Mouse (Mus musculus) embryo, embryonic 11.5 days (tissue): ENCODE results near the gene Arhgef9.
A peak's percentile ranks its signal among the peaks of the same experiment; 100 is the strongest.

Experiments
- DNase-seq: peaks from one replicate; pipeline ENCODE4 v3.0.0-alpha.2; 2012; ENCODE audit warnings: low read depth, low spot score

Gene Arhgef9

DNA sequence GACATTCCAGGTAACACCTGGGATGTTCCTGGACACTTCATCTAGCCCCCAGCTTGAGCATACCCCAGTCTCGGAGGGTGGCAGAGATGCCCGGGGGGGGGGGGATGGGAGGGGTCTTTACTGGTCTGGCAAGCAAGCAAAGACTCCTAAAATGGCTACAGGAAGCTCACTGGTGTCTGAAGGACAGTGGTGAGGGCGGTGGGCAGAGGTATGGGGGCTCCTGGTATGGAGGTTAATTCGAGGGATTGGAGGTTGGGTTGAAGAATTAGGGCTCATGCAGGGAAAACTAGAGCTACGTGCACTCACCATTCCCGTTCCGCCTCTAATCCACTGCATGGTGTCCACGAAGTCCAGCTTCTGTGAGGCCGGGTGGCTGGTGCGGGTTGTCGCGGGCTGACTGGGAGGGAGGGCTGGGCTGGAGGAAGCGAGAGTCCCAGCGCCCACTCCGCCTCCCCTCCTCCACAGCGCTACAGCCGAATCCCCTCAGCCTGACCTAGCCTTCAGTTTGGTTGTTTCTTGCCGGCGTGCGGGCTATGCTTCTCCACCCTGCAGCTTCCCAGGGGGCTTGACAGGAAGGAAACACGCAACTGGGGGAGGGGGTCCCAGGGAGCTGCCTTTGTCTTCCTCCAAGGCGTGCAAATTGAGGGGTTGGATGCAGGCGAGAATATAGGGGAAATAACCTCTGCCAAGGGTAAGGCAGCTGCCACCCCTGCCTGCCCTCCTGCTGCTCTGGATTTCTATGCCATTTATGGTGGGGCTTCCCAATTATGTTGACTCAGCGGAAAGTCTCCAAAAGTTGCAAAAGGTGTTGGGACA is at the start of gene Arhgef9:
Arhgef9 (minus strand) TSS at position 753 of the 816 bp plus-strand sequence.
- peak; percentile 22 for DNase-seq

DNA sequence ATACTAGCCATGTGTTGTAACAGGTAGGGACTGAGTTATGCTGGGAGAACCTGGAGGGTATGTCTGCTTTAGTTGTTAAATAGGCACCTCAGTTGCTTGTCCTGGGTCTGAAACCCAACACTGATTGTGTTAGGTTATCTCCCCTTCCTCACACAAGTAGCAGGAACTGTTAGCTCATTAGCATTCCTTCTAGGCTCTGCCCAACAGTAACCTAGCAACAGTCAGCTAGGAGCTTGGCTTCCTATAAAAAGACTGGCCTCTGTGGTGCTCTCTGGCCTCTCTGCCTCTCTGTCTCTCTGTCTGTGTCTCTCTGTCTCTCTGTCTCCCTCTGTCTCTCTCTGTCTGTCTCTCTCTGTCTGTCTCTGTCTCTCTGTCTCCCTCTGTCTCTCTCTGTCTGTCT is 42.2 kb upstream of the Arhgef9 start:
- no peak for DNase-seq

DNA sequence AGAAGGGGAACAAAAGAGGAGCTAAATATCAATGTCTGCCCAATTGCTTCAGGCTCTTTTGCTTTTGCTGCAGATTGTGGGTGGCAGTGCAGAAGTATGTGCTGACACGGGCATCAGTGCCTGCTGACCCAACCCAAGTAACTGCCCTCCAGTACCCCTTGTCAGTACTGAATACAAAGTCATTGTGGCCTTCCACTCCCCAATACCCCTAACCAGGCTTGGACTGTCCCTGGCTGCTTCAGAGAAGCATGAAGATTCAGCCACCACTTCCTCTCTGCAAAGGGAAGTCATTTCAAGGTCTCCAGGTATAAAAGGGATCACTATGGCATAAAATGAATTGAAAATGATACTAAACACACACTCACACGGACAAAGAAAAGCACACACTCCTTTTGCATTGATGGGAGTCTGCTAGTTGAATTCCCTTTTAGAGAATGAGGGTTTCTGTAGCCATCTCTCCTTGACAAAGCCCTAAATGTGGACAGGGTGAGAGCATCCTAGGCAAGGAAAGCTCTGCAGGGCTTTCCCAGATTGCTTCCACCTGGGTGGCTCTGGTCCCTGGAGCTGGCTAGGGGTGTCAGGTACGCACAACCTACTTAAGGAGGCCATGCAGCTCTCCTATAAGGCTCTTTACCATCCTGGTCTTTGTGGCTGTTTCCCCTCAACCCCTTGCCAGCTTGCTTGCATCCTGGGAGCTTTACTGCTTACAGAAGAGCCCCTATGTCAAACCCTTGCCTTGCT is 1.1 kb downstream of the Arhgef9 start:
- no peak for DNase-seq

DNA sequence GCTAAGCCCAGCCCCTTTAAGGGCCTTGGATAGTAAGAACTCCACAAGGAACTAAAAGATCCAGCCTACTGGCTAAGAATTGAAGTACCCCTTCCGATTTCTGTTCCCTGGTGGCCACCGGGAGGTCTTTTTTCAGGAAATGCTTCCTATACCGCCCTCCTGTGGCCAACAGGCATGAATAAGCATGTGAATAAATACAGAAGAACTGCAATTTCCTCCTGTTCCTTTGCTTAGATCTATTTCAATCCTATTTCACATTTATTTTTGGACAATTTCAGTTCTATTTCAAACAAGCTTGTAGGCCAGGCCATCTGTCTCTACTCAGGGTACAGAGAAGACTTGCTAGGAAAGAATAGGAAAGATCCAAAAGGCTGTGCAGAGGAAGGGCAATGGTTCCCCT is 20.7 kb downstream of the Arhgef9 start:
- no peak for DNase-seq

DNA sequence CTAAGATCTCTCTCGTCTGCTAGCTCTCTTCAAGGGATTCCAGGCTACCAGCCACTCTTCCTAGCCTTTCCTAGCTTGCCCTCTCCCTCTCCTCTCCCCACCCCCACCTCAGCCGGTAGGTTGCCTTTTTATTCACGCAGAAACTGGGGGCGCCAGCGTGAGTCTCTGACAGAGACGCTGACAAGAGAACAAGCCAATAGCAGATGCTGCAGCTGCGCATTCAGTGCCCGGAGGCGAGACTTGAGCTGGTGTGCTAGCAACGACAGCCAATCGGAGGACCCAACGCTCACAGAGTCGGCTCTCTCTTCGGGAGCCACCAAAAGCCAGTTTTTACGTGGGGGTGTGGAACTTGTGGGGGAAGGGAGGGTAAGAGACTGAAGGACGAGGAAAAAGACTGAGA is 30.3 kb downstream of the Arhgef9 start:
- DNase-seq = peak; percentile 74

DNA sequence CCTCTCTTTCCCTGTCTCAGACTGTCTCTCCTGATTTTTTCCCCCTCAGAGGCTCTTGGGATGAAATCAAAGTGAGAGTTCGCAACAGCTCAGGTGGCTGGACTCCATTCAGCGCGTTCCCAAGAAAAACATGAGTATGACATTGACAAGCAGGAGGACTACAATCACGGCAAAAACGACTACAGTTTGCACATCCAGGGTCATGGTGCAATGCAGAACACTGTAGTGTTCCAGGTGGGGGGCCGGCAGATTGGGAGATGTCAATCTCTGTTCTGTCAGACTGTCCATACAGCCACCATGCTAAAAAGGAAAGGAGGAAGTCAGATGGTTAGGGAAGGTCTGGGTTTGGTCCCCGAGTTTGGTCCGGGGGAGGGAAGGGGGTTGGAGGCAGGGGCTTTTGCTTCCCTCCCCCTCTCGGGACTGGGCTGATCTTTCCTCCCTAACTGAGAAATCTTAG is 31.0 kb downstream of the Arhgef9 start:
- no peak for DNase-seq

DNA sequence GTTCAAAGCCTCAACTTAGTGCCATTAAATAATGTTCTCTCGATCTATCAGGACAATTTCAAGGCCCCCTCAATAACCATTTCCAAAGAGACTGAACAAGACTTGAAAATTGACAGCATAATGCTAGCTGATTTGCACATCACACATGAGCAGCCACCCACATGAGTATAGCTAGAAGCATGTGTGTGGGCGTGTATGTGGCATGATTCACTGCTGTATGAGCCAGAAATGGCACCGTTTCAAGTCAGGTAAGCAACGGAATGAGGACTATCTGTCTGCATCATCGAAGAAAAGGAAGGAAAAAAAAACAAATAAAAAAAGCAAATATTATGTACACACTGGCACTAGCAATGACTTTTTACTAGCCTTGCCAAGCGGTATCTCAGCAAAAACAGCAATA is 32.5 kb downstream of the Arhgef9 start:
- no peak for DNase-seq

DNA sequence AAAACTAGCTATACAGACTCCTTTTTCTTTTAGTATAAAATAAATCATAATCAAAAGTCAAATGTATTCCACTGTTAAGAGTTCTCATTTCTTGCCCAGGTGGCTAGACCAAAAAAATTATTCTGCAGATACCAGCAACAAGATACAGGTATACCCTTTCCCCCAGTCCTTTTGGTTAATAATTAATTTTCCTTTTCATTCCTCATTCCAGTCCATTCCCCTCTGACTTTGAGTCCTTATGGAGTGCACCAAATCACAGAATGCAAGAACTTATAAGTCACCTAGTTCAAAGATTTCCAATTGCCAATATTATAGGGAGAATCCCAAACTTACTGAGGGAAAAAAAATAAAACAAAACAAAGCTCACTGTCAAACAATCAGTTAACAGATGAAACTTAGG is 33.2 kb downstream of the Arhgef9 start:
- no peak for DNase-seq

DNA sequence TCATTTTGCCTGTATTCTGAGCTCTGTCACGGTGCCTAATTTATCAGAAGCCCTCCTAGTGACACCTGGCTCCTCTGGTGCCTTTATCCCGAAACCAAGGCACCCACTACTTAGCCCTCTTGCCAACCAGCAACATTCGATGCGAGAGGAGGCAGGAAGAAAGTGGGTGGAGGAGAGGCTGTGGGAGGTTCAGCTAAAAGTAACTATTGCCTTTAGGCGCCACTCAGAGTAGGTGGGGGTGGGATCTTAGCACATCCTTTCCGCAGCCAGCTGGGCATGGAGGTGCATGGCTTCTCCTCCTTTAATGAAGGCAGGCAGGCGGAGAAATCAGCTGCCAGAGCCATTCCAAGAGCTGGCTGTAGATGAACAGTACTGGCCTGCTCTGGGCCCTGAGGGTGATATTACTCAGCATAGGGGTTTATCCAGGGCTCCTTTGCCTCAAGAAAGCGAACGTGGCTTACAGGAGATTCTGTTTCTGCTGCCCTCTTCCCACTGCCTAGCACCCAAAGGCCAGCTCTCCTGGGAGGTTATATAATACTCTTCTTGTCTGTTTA is 39.7 kb downstream of the Arhgef9 start:
- DNase-seq = no peak

DNA sequence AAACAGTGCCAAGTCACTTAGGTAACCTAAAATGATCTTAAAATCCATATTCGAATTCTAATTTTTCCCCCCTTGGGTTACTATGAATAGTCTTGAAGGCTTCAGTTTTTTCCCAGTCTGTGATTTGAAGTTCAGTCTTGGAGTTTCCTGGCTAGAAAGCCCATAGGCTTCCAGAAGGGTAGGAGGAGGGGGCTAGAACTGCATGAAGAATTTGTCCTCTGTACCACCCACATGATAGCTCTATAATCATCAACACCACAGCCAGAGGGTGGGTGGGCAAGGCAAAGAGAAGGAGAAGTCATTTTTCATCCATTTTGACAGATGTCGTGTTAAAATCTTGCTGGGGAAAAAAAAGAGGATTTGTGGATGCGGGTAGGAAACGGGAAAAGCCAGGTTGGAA is 58.0 kb downstream of the Arhgef9 start:
- DNase-seq = no peak

DNA sequence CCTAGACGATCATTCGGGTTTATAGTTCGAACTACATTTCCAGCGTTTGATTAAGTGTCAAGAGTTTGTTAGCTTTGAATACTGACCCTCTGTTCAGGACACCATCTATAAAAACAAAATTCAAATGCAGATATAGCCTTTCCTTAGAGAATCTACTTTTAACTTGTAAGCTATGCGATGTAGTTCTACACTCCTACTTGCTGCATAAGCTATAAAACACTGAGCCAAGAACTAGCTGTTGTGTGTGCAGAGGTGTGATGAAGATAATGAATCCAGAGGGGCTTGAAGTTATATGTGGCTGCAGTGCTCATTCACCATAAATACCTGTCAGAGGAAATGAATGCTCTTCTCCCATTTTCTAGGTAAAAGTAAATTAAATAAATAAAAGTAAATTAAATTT is 63.2 kb downstream of the Arhgef9 start:
- no peak for DNase-seq

DNA sequence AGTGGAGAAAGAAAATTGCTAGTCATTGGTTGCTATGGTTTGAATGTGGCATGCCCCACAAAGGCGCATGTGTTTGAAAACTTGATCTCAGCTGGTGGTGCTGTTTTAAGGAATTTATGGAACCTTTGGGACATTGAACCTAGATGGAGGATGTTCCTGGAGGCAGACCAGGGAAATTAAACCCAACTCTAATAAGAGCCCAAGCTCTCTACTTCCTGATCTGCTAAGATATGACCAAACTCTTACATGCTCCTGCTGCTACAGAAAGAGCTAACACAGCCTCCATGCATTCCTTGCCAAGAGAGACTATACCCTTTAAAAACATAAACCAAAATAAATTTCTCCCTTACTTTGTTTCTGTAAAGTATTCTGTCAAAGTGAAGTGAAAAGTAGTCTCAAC is 63.7 kb downstream of the Arhgef9 start:
- DNase-seq = no peak

DNA sequence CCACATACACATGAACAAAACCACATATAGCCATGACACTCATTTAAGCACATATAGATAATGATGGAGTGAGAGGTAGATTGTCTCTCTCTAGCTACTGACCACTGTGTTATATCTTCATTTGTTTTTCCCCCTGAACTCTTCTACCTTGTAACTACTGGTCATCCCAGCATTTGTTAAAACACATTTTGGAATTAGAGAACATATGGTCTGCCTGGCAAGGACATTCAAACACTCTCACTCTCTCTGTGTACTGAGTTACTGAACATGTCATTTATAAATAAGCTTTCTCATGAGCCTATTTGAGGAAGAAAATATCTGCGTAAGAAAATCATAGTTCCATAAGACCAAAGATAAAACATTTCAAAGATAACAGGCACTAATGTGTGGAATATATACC is 64.9 kb downstream of the Arhgef9 start:
- DNase-seq = no peak

DNA sequence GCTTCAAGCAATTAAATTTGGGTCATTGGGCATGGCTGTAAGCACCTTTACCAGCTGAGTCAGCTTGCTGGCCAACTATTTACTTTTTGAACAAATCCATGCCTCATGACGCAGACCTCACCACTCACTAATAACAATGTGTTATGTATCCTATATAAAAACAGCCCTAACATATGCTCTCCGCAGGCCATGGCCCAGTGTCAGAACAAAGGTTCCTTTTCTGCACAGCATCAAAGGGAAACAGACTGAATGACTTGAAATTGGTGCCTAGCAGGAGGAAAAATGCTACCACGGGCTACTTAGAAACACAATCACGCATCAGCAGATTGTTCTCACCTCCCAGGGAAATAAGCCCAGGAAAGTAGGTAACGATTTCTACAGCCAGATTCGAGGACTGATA is 73.2 kb downstream of the Arhgef9 start:
- no peak for DNase-seq

DNA sequence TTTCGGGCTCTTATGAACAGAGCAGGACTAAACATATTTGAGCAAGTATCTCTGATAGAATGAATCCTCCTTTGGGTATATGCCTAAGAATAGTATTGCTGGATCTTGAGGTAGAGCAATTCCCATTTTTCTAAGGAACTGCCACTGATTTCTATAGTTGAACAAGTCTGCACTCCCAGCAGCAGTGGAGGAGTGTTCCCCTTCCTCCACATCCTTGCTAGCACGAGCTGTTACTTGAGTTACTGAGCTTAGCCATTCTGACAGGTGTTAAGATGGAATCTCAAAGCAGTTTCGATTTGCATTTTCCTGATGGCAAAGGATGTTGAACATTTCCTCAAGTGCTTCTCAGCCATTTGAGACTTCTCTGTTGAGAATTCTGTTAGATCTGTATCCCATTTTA is 92.3 kb downstream of the Arhgef9 start:
- no peak for DNase-seq

DNA sequence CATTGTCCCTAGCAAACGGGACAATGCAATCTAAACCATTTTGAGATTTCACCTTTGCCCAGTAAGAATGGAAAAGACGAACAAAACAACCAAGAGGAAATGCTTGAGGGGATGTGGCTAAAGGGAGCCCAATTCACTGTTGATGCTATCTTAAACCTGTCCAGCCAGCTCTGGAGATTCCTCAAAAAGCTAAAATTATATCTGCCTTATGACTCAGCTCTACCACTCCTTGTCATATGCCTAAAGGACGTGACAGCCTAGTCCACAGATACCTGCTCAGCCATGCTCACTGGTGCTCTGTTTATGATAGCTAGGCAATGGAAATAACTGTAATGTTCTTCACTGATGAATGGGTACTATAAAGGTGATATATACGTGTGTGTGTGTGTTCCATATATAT is 109.0 kb downstream of the Arhgef9 start:
- no peak for DNase-seq

DNA sequence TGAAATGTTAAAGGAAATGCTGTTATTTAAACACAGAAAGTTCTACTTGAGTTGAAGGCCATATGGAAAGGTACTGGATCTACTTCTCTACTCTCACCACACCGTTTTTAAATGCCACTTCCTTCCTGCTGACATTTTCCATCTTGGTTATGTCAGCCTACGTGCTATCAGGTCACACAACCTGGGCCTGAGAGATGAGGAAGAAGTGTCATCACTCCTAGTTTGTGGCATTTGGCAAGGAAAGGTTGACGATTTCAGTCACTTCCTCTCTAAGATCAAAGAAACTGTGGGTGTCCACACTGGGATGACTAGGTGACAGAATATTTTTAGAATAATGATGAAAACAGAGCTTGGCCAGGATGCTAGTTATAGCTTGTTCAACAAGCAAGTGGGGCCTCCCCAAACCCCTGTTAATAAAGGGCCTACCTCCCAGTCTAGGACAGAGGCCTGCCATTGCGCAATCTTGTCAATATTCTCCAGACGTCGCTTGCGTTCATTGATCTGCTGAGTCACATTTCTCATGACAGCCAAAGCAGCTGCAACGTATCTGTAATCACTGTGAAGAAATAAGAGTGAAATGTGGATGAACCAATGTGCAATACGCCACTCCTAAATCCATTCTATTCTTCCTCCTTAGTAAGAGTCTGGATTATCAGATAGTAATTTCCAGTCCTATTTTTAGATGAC is 119.5 kb downstream of the Arhgef9 start:
- DNase-seq = no peak

DNA sequence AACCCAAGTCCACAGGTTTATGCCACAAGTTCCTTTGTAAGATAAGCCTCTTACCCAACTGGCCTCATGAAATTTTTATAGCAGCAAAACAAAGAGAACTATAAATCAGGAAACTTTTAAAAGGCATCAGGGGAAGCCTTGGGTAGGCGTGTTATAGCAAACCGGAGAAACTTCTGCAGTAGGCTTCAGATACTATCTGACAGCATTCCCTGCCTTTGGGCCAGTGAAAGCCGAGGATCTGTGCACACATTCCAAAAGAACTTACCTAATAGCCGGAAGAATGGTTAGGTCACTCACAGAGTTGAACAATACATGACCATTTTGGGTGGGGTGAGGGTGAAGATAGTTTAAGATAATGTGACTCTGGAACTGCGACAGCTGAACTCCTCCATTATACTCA is 168.7 kb downstream of the Arhgef9 start:
- no peak for DNase-seq

DNA sequence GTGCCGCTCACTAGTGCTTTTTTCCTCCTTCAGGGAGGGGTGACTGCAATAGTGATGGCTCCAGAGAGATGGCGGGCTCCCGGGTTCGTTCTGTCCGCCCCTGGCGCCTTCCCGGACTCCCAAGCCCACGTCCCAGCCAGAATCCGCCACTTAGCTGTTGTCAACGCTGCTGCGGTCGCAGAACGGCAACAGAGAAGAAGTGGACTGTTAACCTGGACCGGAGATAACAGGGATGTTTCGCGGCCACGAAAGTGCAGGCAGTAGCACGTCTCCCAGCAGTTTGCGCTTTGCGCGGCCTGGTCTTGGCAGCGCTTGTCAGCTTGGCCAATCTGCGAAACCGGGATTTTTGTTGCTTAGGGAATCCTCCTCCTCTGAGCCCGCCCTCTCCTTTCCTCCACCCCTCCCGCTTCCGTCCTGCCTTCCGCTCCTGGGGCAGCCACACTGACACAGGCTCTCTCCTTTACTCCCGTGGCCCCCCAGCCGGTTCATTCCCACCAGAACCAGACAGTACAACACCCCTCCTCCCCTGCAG is 170.2 kb downstream of the Arhgef9 start, which contains the start of gene Spin4:
Spin4 (minus strand) TSS at position 322 of the 532 bp plus-strand sequence.
- peak; percentile 55 for DNase-seq

DNA sequence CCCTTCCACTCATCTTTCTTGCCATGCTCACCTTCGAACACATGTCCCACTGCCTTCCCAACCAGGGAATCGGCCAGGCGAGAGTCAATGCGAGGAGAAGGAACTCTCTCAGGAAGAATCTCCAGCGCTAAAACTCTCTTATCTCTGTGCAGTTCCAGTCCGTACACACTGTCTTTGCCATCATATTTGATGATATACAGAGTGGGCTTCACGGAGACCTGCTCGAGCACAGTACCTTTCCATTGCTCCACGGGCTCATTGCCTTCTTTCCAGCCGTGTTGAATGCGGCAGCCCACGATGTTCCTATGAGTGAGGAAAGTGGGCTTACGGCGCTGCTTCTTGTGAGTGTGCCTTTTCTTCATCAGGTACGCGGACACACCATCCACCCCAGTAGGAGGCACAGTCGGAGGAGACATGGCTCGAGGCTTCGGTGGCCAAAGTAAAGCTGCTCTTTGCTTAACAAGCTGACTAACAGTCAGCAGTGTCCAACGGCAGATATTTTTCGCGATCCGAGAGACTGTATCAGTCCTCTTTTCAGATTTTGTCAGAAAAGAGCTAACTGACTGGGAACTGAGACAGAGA is 170.8 kb downstream of the Arhgef9 start:
- DNase-seq = no peak

DNA sequence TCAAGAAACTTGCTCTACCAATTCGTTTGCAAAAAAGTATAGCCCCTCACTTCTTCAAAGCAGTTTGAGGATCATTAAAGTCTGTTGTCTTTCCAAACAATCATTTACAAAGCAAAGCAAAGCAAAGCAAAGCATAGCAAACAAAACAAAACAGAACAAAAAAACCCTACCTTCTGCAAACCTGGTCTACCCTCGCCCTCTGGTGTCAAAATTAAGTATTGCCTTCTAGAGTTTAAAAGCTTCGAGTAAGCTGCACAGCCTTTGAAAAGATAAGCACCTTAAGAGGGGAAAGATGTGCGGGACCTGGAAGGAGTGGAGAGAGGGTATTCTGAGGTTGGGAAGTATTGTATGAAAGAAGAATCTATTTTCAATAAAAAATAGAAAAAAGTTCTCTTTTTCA is 184.6 kb downstream of the Arhgef9 start:
- no peak for DNase-seq
